Mouse (Mus musculus): ENCODE data around the gene Spint2. TPM values are rescaled to one million over a fixed set of nuclear protein-coding genes. Genes with fewer than 3 reads are reported as not detected.

Spint2 gene
- polyA plus RNA-seq, 1 experiment from 2014 or later, result 386 TPM

Other genes starting within 250 kb of the Spint2 start
- 0.30 and 0.78 TPM in 2 replicates for gene Ryr1, start 156.7 kb downstream of the Spint2 start, polyA plus RNA-seq (2014; fragmentation: Nextera tagmentation; extraction: Ambion mirVana)
- gene Rasgrp4, start 147.1 kb downstream of the Spint2 start, polyA plus RNA-seq (2014; fragmentation: Nextera tagmentation; extraction: Ambion mirVana), result 0.51 and 0.73 TPM in 2 replicates
- 17.7 and 17.8 TPM in 2 replicates for gene Fam98c, start 125.7 kb downstream of the Spint2 start, polyA plus RNA-seq (2014; fragmentation: Nextera tagmentation; extraction: Ambion mirVana)
- 0.38 and 0.49 TPM in 2 replicates for gene Ggn, start 111.7 kb downstream of the Spint2 start, polyA plus RNA-seq (2014; fragmentation: Nextera tagmentation; extraction: Ambion mirVana)
- 5.9 TPM in 2 replicates for gene Spred3, start 111.5 kb downstream of the Spint2 start, polyA plus RNA-seq (2014; fragmentation: Nextera tagmentation; extraction: Ambion mirVana)
- 264 and 268 TPM in 2 replicates for gene Psmd8, start 101.2 kb downstream of the Spint2 start, polyA plus RNA-seq (2014; fragmentation: Nextera tagmentation; extraction: Ambion mirVana)
- gene Catsperg1, start 67.9 kb downstream of the Spint2 start, polyA plus RNA-seq (2014; fragmentation: Nextera tagmentation; extraction: Ambion mirVana), result 0.64 and 1.6 TPM in 2 replicates
- gene Kcnk6, start 49.4 kb downstream of the Spint2 start, polyA plus RNA-seq (2014; fragmentation: Nextera tagmentation; extraction: Ambion mirVana), result 0.73 and 0.98 TPM in 2 replicates
- gene Yif1b, start 43.6 kb downstream of the Spint2 start, polyA plus RNA-seq (2014; fragmentation: Nextera tagmentation; extraction: Ambion mirVana), result 93.4 and 100.0 TPM in 2 replicates
- 35.0 and 36.6 TPM in 2 replicates for gene 2200002D01Rik, start 33.4 kb downstream of the Spint2 start, polyA plus RNA-seq (2014; fragmentation: Nextera tagmentation; extraction: Ambion mirVana)
- gene Ppp1r14a, start 7.4 kb upstream of the Spint2 start, polyA plus RNA-seq (2014; fragmentation: Nextera tagmentation; extraction: Ambion mirVana), result 47.4 and 51.3 TPM in 2 replicates
- gene Dpf1, start 22.0 kb upstream of the Spint2 start, polyA plus RNA-seq (2014; fragmentation: Nextera tagmentation; extraction: Ambion mirVana), result 6.0 and 11.0 TPM in 2 replicates
- 21.2 and 22.0 TPM in 2 replicates for gene Sipa1l3, start 236.7 kb upstream of the Spint2 start, polyA plus RNA-seq (2014; fragmentation: Nextera tagmentation; extraction: Ambion mirVana)